10 mouse cellular contexts compared by ENCODE assay signal in the genomic region with DNA sequence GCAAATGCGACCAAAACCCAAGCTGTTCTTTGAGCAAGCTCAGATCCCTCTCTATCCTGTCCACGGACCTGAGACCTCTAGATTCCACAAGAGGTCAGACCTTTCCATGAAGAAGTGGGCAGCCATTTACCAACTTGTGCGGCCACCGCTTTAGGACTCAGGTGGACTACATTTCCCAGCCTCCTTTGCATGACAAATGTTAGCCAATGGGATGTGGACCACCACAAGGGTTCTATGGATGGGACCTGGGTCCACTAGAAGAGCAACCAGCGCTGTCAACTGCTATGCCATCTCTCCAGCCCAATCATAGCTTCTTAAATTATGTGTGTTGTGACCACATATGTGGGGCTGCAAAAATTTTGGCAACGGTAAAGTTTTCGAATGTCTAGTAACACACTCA. TPM values are rescaled to one million over a fixed set of nuclear protein-coding genes. Genes with fewer than 3 reads are reported as not detected.
DNase-seq lines count a peak whose midpoint lies in the region; ATAC-seq and TF ChIP-seq lines count a peak whose summit lies in the region.
"Had no signal": no experiment of that assay in that cellular context is flagged by ENCODE, and none has a peak within 500 bp of the region (broad histone marks: within the 10 kb centered on the region; RNA-seq: fewer than 3 reads in every experiment).

No protein-coding gene starts in this region.

- no peak for TF ChIP-seq CTCF in thymus, adult 2 months (IDR thresholded peaks at IDR 0.05; ENCODE audit: borderline replicate concordance, control insufficient read depth, extremely low read depth, insufficient read depth, low read length, poor library complexity)

- H3K4me3 ChIP-seq in ES-E14 (ENCODE audit: insufficient read depth in 1 of 2, low read depth in 1 of 2, low read length in 2 of 2, poor library complexity in 1 of 2, severe bottlenecking in 1 of 2): no peak overlapping the region
- peak overlapping the region; percentile 75; the same call in 1 of the 2 replicates for H3K4me3 ChIP-seq in midbrain, embryonic 10.5 days
- H3K4me3 ChIP-seq in thymus, adult 2 months (ENCODE audit: control insufficient read depth, insufficient read depth, low read length): no peak overlapping the region

- peaks cover 0 to 3% of the 10 kb centered on the region in 2 experiments; a peak in 1 of 4 replicates for H3K4me1 ChIP-seq in ES-E14 (ENCODE audit: control insufficient read depth in 2 of 2, insufficient read depth in 2 of 2, low read length in 2 of 2, poor library complexity in 1 of 2)
- peaks cover 19% of the 10 kb centered on the region for H3K4me1 ChIP-seq in midbrain, embryonic 10.5 days
- peaks cover 14% of the 10 kb centered on the region for H3K4me1 ChIP-seq in thymus, adult 2 months (replicated peaks; ENCODE audit: control insufficient read depth, insufficient read depth, low read length)

- no peaks in the 10 kb centered on the region for H3K9me3 ChIP-seq in ES-E14 (ENCODE audit: control insufficient read depth, insufficient read depth, low read depth, low read length)
- no peaks in the 10 kb centered on the region for H3K9me3 ChIP-seq in midbrain, embryonic 10.5 days (replicated peaks)
- H3K9me3 ChIP-seq: limb, embryonic 15.5 days; stomach, embryonic 15.5 days had no signal

- H3K27me3 ChIP-seq in midbrain, embryonic 10.5 days (ENCODE audit: low read depth, poor library complexity, severe bottlenecking): no peaks in the 10 kb centered on the region
- H3K27me3 ChIP-seq in thymus, adult 2 months (ENCODE audit: control insufficient read depth, insufficient read depth, low read length): no peaks in the 10 kb centered on the region
- H3K27me3 ChIP-seq: limb, embryonic 15.5 days; stomach, embryonic 15.5 days had no signal

- no peak for TF ChIP-seq POLR2A in thymus, adult 2 months (IDR thresholded peaks at IDR 0.05; ENCODE audit: control insufficient read depth, extremely low read depth, insufficient read depth, low read length, poor library complexity)

- H3K27ac ChIP-seq in ES-E14 (ENCODE audit: insufficient read depth, low read depth, low read length, poor library complexity, severe bottlenecking): no peak overlapping the region
- no peak overlapping the region for H3K27ac ChIP-seq in midbrain, embryonic 10.5 days (replicated peaks)
- no peak overlapping the region for H3K27ac ChIP-seq in thymus, adult 2 months (ENCODE audit: control insufficient read depth, insufficient read depth, low read length)
- H3K27ac ChIP-seq: limb, embryonic 15.5 days; stomach, embryonic 15.5 days had no signal

- DNase-seq in frontal cortex, adult 2 months (ENCODE audit: extremely low spot score in 1 of 2, low spot score in 1 of 2): peak; percentile 46 to 71
- DNase-seq in frontal cortex, postnatal 10 days (ENCODE audit: low spot score in 2 of 2): no peak
- DNase-seq in ES-E14 (ENCODE audit: low read depth, low spot score): no peak
- peak; percentile 27 for DNase-seq in embryo, embryonic 11 days
- DNase-seq in midbrain, embryonic 10.5 days (ENCODE audit: low spot score): no peak
- no peak for DNase-seq in thymus, adult 2 months
- no peak for DNase-seq in kidney, postnatal 14 days

- in situ Hi-C loops in ES-E14 (cut with MboI; ENCODE audit: low sequenced_read_pairs in 2 of 2, unreplicated experiment in 2 of 2): no loop called here

- H3K9ac ChIP-seq in ES-E14 (ENCODE audit: insufficient read depth, low read depth, low read length, poor library complexity, severe bottlenecking): no peak overlapping the region
- H3K9ac ChIP-seq: stomach, embryonic 15.5 days had no signal

- WGBS in midbrain, embryonic 10.5 days: 60% methylated on average over 7 of the region's 7 CpGs
- WGBS in thymus, adult 2 months: 67% methylated on average over 7 of the region's 7 CpGs

- no peak for ATAC-seq in granulocyte monocyte progenitor cell, adult 5-6 weeks (replicated peaks; ENCODE audit: poor library complexity, severe bottlenecking)

- H3K36me3 ChIP-seq in ES-E14 (ENCODE audit: control insufficient read depth, insufficient read depth, low read length, poor library complexity, severe bottlenecking): peaks cover 3% of the 10 kb centered on the region; the same call in 1 of the 2 replicates
- peaks cover 15% of the 10 kb centered on the region for H3K36me3 ChIP-seq in midbrain, embryonic 10.5 days
- no peaks in the 10 kb centered on the region for H3K36me3 ChIP-seq in thymus, adult 2 months (ENCODE audit: control insufficient read depth, insufficient read depth, low read length)
- H3K36me3 ChIP-seq: limb, embryonic 15.5 days; stomach, embryonic 15.5 days had no signal

TF ChIP-seq in ES-E14, 5 proteins besides CTCF, POLR2A, EP300 and RAD21:
- TF ChIP-seq CHD2 (IDR thresholded peaks at IDR 0.05; ENCODE audit: low read depth, low read length): no peak
- peak; percentile 88 for TF ChIP-seq HCFC1 (IDR thresholded peaks at IDR 0.05; ENCODE audit: borderline replicate concordance, insufficient read depth, low read length)
- no peak for TF ChIP-seq ZC3H11A (IDR thresholded peaks at IDR 0.05; ENCODE audit: borderline replicate concordance, low read depth, low read length)

RNA-seq across cellular contexts. Expression of a gene that starts 0.8 kb away (rescaled TPM):
- 30.3 and 30.5 TPM in 2 replicates for polyA plus RNA-seq in frontal cortex, adult 2 months (2012; rRNA removed)
- total RNA-seq in ES-E14 (2012; rRNA removed): 11.6 and 15.1 TPM in 2 replicates
- 15.4 and 16.2 TPM in 2 replicates for polyA plus RNA-seq in midbrain, embryonic 10.5 days (2016; fragmentation: Nextera tagmentation; extraction: Ambion mirVana)
- polyA plus RNA-seq in thymus, adult 2 months (2012; rRNA removed): 76.3 and 78.1 TPM in 2 replicates
- total RNA-seq in granulocyte monocyte progenitor cell, adult 5-6 weeks (2014; fragmentation: Nextera tagmentation): 36.0 TPM in 2 replicates
- total RNA-seq in granulocyte monocyte progenitor cell, adult 5-6 weeks (2017): 18.8 and 24.7 TPM in 2 replicates

RNA-seq across cellular contexts. Expression of a gene that starts 34.7 kb away (rescaled TPM):
- 343 and 355 TPM in 2 replicates for polyA plus RNA-seq in frontal cortex, adult 2 months (2012; rRNA removed)
- total RNA-seq in ES-E14 (2012; rRNA removed): 147 and 238 TPM in 2 replicates
- 443 and 463 TPM in 2 replicates for polyA plus RNA-seq in midbrain, embryonic 10.5 days (2016; fragmentation: Nextera tagmentation; extraction: Ambion mirVana)
- polyA plus RNA-seq in thymus, adult 2 months (2012; rRNA removed): 92.4 and 119 TPM in 2 replicates
- 182 and 191 TPM in 2 replicates for total RNA-seq in granulocyte monocyte progenitor cell, adult 5-6 weeks (2014; fragmentation: Nextera tagmentation)
- total RNA-seq in granulocyte monocyte progenitor cell, adult 5-6 weeks (2017): 337 and 373 TPM in 2 replicates

RNA-seq across cellular contexts. Expression of a gene that starts 37.0 kb away (rescaled TPM):
- polyA plus RNA-seq in frontal cortex, adult 2 months (2012; rRNA removed): 354 and 368 TPM in 2 replicates
- total RNA-seq in ES-E14 (2012; rRNA removed): 7.3 and 8.1 TPM in 2 replicates
- polyA plus RNA-seq in midbrain, embryonic 10.5 days (2016; fragmentation: Nextera tagmentation; extraction: Ambion mirVana): 0.48 and 0.83 TPM in 2 replicates
- 0.09 and 0.16 TPM in 2 replicates for polyA plus RNA-seq in thymus, adult 2 months (2012; rRNA removed)
- total RNA-seq in granulocyte monocyte progenitor cell, adult 5-6 weeks (2014; fragmentation: Nextera tagmentation): not detected in 2 replicates
- total RNA-seq in granulocyte monocyte progenitor cell, adult 5-6 weeks (2017): not detected in 2 replicates

Comparison
In these comparisons a context has a peak if more than half of its experiments do, and no peak if none do; other contexts are left out.
1. DNase-seq: peak in frontal cortex, adult 2 months (2 of 2) and embryo, embryonic 11 days (single experiment); none in frontal cortex, postnatal 10 days (0 of 2), ES-E14 (single experiment), midbrain, embryonic 10.5 days (single experiment), thymus, adult 2 months (single experiment) and kidney, postnatal 14 days (single experiment).
2. RNA of a gene that starts 37.0 kb away (polyA plus RNA-seq): 354 to 368 TPM in frontal cortex, adult 2 months; 0.48 to 0.83 TPM in midbrain, embryonic 10.5 days and 0.09 to 0.16 TPM in thymus, adult 2 months; every median in the first group is over 100 times any median in the second.